Comparison of ENCODE assay signal across 14 mouse cellular contexts in genomic region chr2:165817437-165817836, GRCm38 (mm10).
DNase-seq lines count a peak whose midpoint lies in the region; ATAC-seq and TF ChIP-seq lines count a peak whose summit lies in the region.
"Had no signal": no experiment of that assay in that cellular context is flagged by ENCODE, and none has a peak within 500 bp of the region (broad histone marks: within the 10 kb centered on the region; RNA-seq: fewer than 3 reads in every experiment).

No protein-coding gene starts in this region.

- WGBS in hindbrain, embryonic 15.5 days, result 74% methylated on average over 10 of the region's 10 CpGs
- WGBS in hindbrain, embryonic 10.5 days, result 95% methylated on average over 10 of the region's 10 CpGs
- 72% methylated on average over 10 of the region's 10 CpGs for WGBS in heart, embryonic 12.5 days
- WGBS in heart, embryonic 16.5 days, result 57% methylated on average over 10 of the region's 10 CpGs
- 45% methylated on average over 10 of the region's 10 CpGs for WGBS in olfactory bulb, adult 2 months

- ATAC-seq in hindbrain, embryonic 15.5 days (ENCODE audit: low FRiP score, low read depth), result no peak
- ATAC-seq in heart, embryonic 12.5 days (ENCODE audit: insufficient number of reproducible peaks, low FRiP score), result no peak
- peak; percentile 33; the same call in 1 of the 2 replicates for ATAC-seq in heart, embryonic 16.5 days (replicated peaks; ENCODE audit: extremely low read depth, insufficient read depth, low FRiP score)
- ATAC-seq: intestine, embryonic 15.5 days had no signal

- DNase-seq in hindbrain, embryonic 10.5 days (ENCODE audit: low spot score), result no peak
- DNase-seq in urinary bladder, postnatal 14 days (ENCODE audit: low spot score), result no peak
- no peak for DNase-seq in kidney, adult 9 months
- DNase-seq: adrenal gland, postnatal 14 days; gastrocnemius, adult 2 months; lung, postnatal 4 days had no signal

- peaks cover 27% of the 10 kb centered on the region; the same call in 1 of the 2 replicates for H3K4me1 ChIP-seq in hindbrain, embryonic 15.5 days (replicated peaks)
- H3K4me1 ChIP-seq in hindbrain, embryonic 10.5 days (replicated peaks), result peaks cover 7% of the 10 kb centered on the region
- peaks cover 51% of the 10 kb centered on the region for H3K4me1 ChIP-seq in heart, embryonic 12.5 days (replicated peaks)
- H3K4me1 ChIP-seq in heart, embryonic 16.5 days (ENCODE audit: control insufficient read depth, insufficient read depth, low read length), result peaks cover 36% of the 10 kb centered on the region
- peaks cover 36% of the 10 kb centered on the region for H3K4me1 ChIP-seq in olfactory bulb, adult 2 months (ENCODE audit: control insufficient read depth, insufficient read depth, low read length)
- H3K4me1 ChIP-seq: limb, embryonic 10.5 days; liver, embryonic 15.5 days had no signal

- no peak overlapping the region for H3K4me2 ChIP-seq in hindbrain, embryonic 15.5 days
- H3K4me2 ChIP-seq in heart, embryonic 12.5 days, result no peak overlapping the region
- H3K4me2 ChIP-seq in heart, embryonic 16.5 days (ENCODE audit: low read depth, low read length), result no peak overlapping the region
- H3K4me2 ChIP-seq: intestine, embryonic 15.5 days; liver, embryonic 15.5 days had no signal

- no peak overlapping the region for H3K4me3 ChIP-seq in hindbrain, embryonic 15.5 days
- H3K4me3 ChIP-seq in hindbrain, embryonic 10.5 days, result no peak overlapping the region
- no peak overlapping the region for H3K4me3 ChIP-seq in heart, embryonic 12.5 days
- H3K4me3 ChIP-seq in heart, embryonic 16.5 days (ENCODE audit: low read length), result no peak overlapping the region
- no peak overlapping the region for H3K4me3 ChIP-seq in olfactory bulb, adult 2 months (ENCODE audit: insufficient read depth, low read depth, low read length)
- H3K4me3 ChIP-seq: gastrocnemius, adult 2 months; intestine, embryonic 15.5 days; limb, embryonic 10.5 days; liver, embryonic 15.5 days had no signal

- no peak for TF ChIP-seq CTCF in olfactory bulb, adult 2 months (IDR thresholded peaks at IDR 0.05; ENCODE audit: insufficient read depth, low read depth, low read length)

- H3K36me3 ChIP-seq in hindbrain, embryonic 15.5 days, result peaks cover 22% of the 10 kb centered on the region
- H3K36me3 ChIP-seq in hindbrain, embryonic 10.5 days, result peaks cover 99% of the 10 kb centered on the region
- H3K36me3 ChIP-seq in heart, embryonic 12.5 days, result peaks cover 82% of the 10 kb centered on the region
- H3K36me3 ChIP-seq in heart, embryonic 16.5 days (ENCODE audit: control insufficient read depth, insufficient read depth), result peaks cover 35% of the 10 kb centered on the region

- H3K9ac ChIP-seq in hindbrain, embryonic 15.5 days, result no peak overlapping the region
- no peak overlapping the region for H3K9ac ChIP-seq in heart, embryonic 12.5 days
- H3K9ac ChIP-seq in heart, embryonic 16.5 days (ENCODE audit: low read length), result peak overlapping the region; percentile 12; the same call in 1 of the 2 replicates
- H3K9ac ChIP-seq: intestine, embryonic 15.5 days; liver, embryonic 15.5 days had no signal

- no peak for TF ChIP-seq POLR2A in olfactory bulb, adult 2 months (IDR thresholded peaks at IDR 0.05; ENCODE audit: insufficient read depth, low read depth, low read length)

- no peaks in the 10 kb centered on the region for H3K27me3 ChIP-seq in hindbrain, embryonic 15.5 days
- no peaks in the 10 kb centered on the region for H3K27me3 ChIP-seq in hindbrain, embryonic 10.5 days (ENCODE audit: insufficient read depth, poor library complexity, severe bottlenecking)
- no peaks in the 10 kb centered on the region for H3K27me3 ChIP-seq in heart, embryonic 12.5 days (replicated peaks)
- H3K27me3 ChIP-seq in heart, embryonic 16.5 days (ENCODE audit: control insufficient read depth, insufficient read depth, low read length), result no peaks in the 10 kb centered on the region
- H3K27me3 ChIP-seq: intestine, embryonic 15.5 days; liver, embryonic 15.5 days had no signal

- H3K9me3 ChIP-seq in hindbrain, embryonic 15.5 days, result no peaks in the 10 kb centered on the region
- H3K9me3 ChIP-seq in hindbrain, embryonic 10.5 days, result no peaks in the 10 kb centered on the region
- H3K9me3 ChIP-seq in heart, embryonic 12.5 days (replicated peaks), result no peaks in the 10 kb centered on the region
- no peaks in the 10 kb centered on the region for H3K9me3 ChIP-seq in heart, embryonic 16.5 days (replicated peaks; ENCODE audit: control insufficient read depth, low read length)
- H3K9me3 ChIP-seq: intestine, embryonic 15.5 days; limb, embryonic 10.5 days; liver, embryonic 15.5 days had no signal

- peak overlapping the region; percentile 43; the same call in 1 of the 2 replicates for H3K27ac ChIP-seq in hindbrain, embryonic 15.5 days (replicated peaks)
- H3K27ac ChIP-seq in hindbrain, embryonic 10.5 days, result no peak overlapping the region
- H3K27ac ChIP-seq in heart, embryonic 12.5 days (ENCODE audit: poor library complexity, severe bottlenecking), result peak overlapping the region; percentile 70
- H3K27ac ChIP-seq in heart, embryonic 16.5 days (ENCODE audit: low read length), result peak overlapping the region; percentile 88
- H3K27ac ChIP-seq in olfactory bulb, adult 2 months (ENCODE audit: insufficient read depth, low read depth, low read length), result peak overlapping the region; percentile 82
- H3K27ac ChIP-seq: gastrocnemius, adult 2 months; intestine, embryonic 15.5 days; limb, embryonic 10.5 days; liver, embryonic 15.5 days; stomach, postnatal 0 days had no signal
